Mouse (Mus musculus): Measurements from ENCODE around the gene Lmna. TPM values are rescaled to one million over a fixed set of nuclear protein-coding genes. Genes with fewer than 3 reads are reported as not detected.
A peak's percentile ranks its signal among the peaks of the same experiment; 100 is the strongest.

Gene Lmna
- total RNA-seq, 4 experiments from 2014 or later, result 59.0 to 76.0 (median 67.8) TPM

DNA sequence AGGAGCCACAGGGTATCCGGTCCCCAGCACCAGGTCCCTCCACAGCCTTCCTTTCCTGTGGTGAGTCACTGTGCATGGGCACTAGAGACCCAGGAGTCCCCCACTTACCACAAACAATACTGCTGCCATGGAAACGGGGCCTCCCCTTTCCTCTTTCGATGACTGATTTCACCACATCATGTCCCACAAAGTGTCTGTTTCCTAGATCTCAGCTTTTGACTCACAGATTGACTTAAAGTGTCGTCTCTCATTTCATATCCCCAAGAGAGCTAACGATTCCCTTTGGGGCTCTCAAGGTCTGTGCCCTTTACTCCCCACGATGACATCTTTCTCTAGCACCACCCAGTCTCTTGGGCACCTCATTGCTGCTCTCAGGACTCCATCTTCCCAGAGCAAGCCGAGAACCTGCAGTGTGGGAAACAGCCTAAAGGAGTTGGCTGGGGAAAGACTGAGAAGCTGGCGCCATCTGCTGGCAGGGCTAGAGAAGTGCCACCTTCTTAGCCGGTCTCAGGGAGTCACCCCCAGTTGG is 12.1 kb upstream of the Lmna start:
- no peak for DNase-seq (ENCODE audit: low spot score in 2 of 2)

DNA sequence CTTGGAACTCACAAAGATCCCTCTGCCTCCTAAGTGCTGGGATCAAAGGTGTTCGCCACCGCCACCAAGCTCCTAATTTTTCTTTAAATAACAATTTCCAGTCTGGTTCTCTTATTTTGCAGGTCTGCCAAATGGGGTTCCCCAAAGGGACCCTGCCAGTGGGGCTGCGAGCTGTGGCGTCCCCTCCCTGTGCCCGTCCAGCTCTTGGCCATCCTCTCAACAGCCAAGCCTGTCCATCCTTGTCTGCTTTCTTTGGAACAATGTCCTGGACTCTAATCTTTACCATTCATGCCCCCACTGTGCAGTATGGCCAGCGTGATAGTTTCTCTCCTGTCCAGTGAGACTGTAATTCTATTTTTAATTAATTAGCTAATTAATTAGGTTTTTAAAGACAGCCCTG is 11.4 kb upstream of the Lmna start:
- DNase-seq (ENCODE audit: low spot score in 2 of 2), result no peak

DNA sequence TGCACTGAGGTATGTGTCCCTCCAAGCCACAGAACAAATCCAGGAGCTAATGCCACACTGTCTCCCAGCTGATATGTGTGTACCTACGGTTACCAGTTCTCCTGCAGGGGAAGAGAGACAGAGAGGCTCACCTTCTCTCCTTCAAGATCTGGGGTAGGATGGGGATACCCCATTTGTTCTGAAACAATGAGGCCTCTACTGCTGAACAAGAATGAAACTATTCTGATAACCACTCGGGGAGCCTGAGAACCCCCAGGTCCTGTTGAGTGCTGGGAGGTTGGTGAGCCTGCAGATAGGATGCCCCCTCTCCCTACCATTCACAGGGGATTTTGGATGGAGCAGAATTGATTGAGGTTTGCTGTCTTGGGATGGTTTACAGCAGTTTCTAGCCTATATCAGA is 10.3 kb upstream of the Lmna start:
- no peak for DNase-seq (ENCODE audit: low spot score in 2 of 2)

DNA sequence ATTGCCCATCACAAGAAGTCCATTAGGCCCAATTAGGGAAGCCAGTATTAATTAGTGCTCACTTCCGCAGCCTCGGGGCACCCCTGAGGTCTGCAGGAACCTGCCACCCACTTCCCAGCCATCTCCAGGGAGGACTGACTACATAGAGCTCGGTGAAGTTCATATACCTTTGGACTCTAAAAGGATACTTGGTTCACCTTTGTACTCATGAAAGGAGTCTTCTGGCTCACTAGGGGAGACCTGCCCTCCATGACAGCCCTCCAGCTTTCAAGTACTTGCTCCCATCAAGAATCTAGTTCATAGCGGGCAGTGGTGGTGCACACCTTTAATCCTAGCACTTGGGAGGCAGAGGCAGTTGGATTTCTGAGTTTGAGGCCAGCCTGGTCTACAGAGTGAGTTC is 8.7 kb upstream of the Lmna start:
- DNase-seq (ENCODE audit: low spot score in 2 of 2), result no peak

DNA sequence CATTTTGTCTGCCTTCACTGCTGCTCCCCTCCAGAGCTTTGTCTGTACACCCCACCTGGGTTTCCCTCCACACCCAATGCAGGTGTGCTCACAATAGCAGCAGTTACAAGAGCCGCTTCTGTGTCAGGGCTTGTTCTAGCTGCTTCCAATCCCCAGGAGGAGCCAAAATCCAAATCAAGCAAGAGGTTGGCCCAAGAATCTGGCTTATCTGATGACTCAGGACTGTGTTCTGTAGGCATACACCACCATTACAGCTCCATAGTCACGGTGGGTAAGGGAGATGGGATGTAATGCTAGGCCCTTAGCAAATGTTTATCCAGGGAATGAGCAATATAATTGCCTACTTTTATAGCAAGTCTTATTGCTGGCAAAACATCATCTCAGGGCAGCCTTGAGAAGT is 6.7 kb upstream of the Lmna start:
- DNase-seq (ENCODE audit: low spot score in 2 of 2), result no peak

DNA sequence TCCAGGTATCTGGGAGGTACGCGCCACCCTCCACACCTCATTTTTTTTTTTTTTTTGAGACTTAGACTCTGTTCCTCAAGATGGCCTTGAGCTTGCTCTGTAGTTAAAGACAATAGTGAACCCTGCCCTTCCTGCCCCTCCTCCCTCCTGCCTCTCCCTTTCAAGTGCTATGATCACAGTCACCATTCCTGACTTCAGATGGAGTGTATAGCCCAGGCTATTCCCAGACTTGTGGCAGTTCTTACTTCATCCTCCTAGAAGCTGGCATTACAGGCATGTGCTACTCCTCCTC is 5.3 kb upstream of the Lmna start:
- DNase-seq (ENCODE audit: low spot score in 2 of 2), result no peak

DNA sequence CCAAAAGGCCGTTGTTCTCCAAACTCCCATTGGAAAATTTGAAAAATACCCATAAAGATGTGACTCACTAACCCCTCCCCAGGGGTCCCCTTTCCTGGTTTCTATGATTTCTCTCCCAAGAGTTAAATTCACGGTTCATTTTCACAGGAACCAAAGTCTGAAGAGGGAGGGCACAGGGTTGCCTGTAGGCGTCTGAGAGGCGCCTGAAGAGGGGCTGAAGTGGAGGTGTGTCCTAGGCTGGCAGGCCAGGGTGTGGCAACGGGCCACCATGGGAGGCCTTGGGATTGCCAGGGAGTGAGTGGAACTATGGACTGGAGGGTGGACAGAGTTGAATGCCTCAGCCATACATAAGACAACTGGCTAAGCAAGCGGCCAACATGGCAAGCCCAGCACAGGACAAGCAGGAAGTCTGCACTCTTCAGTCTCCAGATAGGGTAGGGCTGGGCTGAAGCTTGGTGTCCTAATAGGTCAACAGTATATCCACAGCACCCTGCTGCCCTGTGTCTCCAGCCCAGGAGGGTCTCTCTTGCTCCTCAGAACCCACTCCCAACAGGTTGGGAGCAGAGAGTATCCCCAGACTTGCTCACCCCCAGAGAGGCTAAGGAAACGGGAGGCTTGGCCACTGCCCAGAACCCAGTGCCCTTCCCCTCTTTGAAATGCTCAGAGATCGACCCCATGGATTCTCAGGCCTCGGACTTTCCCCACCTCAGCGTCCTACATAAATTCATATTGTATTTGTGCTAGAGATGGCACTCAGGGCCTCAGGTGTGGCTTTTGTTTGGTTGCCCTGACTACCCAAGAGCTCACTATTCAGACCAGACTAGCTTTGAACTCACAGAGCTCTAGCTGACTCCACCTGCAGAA is 4.7 kb upstream of the Lmna start:
- DNase-seq (ENCODE audit: low spot score in 2 of 2), result no peak

DNA sequence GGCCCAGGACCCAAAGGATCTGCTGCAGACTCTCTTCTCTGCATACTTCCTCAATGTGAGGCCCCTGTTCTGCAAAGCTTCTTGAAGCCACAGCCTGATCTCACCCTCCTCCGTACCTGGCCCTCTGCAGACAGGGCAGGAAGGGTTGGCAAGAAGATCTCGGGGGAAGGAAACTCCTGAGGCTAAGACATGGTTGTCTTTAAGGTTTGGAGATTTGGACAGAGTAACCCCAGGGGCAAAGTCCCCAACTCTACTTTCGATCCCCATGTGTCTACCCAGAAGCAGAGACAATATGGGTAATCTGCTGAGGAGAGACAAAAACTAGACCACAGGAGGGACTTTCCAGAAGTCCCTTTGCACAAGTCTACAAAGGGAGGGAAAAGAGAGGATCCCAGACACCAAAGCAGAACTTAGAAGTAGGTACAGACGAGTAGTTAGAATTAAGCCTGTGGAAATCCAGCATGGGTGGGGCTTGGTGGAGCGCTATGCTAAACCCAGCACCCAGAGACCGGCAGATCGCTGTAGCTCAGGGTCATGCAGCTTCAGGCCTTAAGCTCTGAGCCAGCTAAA is 3.9 kb upstream of the Lmna start:
- no peak for DNase-seq (ENCODE audit: low spot score in 2 of 2)

DNA sequence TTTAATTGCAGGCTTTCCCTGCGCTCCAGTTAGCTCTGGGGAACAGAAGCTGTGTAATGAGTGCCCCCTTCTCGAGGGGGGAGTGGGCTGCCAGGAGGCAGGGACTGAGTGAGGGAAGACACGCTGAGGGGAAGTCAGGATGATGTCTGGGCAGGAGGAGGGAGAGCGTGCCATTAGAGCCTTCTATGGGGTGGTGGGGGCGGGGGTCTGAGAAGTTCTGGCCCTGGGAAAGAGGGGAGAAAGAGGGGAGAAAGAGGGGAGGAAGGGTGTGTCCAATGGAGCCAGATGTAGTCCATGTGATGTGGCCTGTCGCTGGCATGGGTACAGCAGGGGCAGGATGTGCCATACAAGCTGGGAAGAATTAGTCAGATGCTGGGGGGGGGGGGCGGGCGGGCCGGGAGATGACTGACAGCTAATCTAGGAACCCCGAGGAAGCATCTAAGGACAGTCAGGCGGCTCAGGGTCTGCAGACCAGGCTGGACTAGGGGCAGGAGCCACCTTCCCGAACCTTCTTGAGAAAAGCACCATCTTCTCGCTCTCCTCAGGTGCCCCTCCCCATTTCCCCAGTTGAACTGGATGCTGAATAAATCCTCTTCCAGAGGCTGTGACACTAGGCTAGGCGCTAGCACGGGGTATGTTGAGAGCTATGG is 3.3 kb upstream of the Lmna start:
- DNase-seq (ENCODE audit: low spot score in 2 of 2), result no peak

DNA sequence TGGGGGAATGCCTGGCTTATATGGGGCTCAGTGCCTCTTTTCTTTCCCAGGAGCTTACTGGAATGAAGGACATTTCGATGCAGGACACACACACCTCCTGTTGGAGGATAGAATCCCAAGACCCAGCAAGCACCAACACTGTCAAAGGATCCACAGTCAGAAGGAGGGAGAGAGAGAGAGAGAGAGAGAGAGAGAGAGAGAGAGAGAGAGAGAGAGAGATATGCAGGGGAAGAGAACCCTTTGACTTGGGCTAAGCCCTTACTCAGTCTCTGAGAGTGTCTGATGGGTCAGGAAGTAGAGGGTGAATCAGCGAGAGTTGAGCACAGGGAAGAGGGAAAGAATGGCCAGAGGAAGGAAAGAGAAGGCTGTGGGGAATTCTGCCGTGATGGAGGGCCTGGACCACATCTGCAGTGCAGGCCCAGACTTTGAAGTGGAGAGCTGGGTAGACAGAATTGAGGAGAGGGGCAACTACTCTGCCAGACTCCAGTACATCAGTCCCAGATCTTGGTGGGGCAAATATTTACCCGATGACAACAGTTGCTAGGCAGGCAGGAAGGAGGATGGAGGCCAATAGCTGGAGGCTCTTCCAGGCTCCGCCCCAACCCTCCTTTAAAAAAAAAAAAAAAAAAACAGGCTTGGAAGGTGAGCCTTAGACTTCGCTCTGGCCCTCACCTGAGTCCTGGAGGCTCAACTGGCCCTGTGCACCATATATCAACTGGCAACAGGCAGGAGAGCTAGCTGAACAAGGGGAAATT is 2.6 kb upstream of the Lmna start:
- no peak for DNase-seq (ENCODE audit: low spot score in 2 of 2)

DNA sequence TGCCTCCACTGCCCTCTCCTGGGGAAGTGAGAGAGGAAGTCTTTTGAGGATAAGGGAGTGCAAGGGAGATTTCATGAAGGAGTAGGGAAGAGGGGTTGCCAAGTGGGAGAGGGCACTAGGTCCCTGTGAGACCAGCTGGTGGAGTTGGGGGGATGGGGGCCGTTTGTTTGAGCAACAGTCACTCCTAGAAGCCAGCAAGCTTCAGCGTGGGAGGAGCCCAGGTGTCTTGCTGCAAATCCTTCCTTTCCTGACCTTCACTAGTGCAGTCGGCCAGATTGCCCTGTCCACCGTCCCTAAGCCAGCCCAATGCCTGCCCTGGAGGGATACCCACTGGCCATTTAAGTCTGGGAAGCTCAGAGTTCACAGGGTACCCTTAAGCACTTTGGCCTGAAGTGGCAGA is 1.8 kb upstream of the Lmna start:
- no peak for DNase-seq (ENCODE audit: low spot score in 2 of 2)

DNA sequence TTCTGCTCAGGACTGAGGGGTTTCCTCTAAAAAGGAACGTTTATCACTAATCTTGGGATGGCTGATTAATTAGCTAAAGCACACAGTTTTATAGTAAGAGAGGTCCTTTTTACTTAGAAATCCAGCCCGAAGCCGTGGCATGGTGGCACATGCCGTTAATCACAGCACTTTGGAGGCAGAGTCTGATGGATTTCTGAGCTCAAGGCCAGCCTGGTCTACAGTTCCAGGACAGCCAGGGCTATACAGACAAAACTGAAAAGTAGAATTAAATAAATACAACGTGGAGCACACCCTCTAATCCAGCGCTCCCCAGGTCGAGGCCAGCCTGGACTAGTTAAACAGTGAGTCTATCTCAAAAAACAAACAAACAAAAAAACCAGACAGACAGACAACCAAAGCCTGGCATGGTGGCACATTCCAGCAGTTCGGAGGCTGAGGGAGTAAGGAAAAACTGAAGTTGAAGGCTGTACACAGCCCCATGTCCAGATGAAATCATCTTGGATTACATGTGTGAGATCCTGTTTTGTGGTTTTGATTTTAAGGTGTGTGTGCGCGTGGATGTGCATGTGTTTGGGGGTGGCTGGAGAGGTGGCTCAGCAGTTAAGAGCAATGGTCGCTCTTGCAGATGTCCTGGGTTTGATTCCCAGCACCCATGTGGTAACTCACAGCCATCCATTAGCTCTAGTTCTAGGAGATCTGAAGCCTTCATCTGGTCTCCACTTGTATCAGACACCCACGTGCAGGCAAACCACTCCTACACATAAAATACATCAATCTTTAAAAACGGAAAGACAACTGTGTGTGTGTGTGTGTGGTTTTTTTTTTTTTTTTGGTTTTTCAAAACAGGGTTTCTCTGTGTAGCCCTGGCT is 899 bp upstream of the Lmna start:
- no peak for DNase-seq (ENCODE audit: low spot score in 2 of 2)

DNA sequence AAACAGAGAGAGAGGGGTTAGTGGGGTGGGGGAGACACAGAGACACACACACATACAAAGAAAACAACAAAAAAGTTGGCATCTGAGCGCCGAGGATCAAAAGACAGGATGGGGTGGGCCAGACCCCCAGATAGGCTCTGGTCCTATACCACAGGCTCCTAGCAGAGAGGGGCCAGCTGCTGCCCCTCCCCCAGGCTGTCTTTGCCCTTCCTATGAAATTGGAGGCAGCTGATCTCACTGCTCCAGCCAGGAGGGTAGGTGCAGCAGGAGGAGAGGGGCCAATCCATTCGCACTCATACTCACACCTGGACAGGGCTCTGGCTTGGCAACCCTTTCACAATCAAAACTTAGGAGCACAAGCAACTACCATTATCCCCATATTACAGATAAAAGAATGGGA is 506 bp downstream of the Lmna start:
- DNase-seq (ENCODE audit: low spot score in 2 of 2), result no peak

DNA sequence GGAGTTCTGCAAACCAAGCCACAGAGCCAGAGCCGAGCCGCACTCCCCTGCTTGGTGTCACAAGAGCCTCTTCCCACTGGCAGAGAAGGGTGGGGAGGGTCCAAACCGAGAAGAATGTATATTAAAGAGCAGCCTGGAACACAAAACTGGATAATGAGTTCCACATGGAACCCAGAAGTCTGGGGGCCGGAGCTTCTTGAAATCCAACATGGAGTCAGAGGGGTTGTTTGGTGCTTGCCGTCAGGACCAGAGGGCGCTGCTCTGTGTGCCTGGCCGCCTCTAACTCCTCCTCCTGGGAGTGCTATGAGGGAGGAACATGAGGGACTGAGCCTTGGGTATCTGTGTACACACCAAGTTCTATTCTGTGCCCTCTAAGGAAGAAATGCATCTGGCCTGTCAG is 4.0 kb downstream of the Lmna start:
- no peak for DNase-seq (ENCODE audit: low spot score in 2 of 2)

DNA sequence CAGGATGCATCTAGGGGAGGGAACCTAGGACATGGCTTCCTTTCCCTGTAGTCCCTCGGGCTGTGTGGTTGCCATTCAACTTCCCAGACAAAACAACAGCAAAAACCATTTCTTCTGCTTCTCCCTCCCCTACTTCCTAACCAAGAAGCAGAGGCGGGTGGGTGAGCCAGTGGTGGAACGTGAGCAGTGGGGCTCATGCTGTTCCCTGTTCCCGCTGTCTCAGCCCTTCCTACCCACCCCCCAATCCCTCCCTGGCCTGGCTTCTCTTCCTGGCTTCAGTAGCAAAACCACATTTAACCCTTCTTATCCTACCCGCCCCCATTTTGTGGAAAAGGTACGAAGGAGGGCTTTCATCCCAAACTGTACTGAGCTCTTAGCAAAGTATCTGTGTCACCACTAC is 4.7 kb downstream of the Lmna start:
- no peak for DNase-seq (ENCODE audit: low spot score in 2 of 2)

DNA sequence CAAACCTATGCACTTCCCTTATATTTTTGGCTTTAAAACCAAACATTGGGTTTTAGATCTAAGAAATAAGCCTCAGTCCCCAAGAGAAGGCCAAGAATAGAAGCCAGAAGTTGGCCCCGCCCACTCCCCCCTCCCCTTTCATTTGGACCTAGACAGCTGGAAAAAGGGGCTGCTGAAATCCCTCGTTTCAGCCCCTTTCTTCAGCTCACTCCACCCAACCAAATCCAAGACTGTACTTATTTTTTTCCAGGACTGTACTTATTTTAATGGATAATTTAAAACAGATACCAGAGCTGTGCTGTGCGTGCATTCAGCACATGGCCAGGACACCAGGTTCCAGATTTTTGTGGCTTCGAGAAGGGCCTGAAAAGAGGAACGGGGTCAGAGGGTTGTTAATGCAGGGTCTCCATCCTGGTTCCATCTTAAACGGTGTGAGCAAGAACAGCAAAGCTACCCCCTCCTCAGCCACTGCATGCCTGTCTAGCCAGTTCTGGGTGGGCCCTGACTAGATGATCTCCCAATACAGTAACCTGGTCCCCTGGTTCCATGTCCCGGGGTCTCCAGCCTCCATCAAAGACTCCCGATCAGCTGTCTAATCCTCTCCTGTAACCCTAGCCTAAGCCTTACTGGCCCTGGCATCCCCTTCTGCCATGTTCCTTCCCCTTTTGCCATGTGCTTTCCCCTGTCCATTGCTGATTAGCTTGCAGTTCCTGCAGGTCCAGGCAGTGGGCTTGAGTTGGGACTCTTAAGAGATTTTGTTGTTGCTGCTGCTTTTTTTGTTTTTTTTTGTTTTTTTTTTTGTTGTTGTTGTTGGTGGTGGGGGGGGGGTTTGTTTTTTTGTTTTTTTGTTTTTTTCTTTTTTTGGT is 5.6 kb downstream of the Lmna start:
- DNase-seq (ENCODE audit: low spot score in 2 of 2), result no peak

DNA sequence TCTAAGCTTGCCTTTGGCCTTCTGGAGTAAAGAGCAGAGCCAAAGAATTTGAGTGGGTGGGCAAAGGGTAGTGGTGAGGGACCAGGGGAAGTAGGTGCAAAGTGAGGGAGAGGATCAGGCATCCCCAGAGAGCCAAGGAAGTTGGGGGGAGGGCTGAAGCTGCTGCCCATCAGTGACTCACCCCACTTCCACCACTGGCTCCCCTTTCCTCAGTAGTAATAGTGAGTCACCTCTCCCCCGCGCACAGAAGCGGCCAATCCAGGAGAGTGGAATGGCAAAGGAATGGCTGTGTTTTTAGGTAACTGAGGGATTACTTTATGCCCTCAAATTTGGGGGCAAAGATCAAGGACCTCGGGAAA is 6.3 kb downstream of the Lmna start:
- DNase-seq (ENCODE audit: low spot score in 2 of 2), result no peak

DNA sequence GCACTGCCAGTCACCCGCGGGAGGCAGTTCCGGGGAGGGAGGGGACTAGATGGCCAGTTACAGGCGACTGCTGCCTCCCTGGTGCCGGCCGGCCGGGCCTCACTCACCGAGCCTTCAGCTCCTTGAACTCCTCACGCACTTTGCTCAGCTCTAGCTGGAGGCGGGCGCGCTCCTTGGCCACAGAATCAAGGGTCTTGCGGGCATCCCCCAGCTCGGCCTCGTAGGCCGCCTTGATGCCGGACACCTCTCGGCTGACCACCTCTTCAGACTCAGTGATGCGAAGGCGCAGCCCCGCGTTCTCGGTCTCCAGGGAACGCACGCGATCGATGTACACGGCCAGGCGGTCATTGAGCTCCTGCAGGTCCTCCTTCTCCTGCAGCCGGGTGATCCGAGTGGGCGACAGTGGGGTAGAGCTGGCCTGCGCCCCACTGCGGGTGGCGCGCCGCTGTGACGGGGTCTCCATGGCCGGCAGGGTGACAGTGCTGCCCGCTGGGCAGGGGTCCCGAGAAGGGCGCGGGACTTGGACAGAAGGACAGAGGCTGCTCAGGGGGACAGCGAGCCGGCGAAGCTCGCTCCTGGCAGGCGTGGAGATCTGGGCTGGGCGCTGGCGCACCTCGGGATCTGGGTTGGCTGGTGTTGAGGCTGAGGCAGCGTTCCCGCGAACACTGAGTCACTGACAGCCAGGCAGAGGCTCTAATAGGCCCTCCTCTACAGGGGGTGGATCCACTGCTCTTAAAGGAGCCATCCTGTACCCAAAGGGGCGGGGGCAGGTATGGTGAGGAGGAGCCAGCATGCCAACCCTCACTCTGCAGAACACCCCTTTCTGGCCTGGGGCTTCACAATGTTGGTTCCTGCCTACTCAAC is 6.9 kb downstream of the Lmna start:
- DNase-seq (ENCODE audit: low spot score in 2 of 2), result peak; percentile 92 to 94

DNA sequence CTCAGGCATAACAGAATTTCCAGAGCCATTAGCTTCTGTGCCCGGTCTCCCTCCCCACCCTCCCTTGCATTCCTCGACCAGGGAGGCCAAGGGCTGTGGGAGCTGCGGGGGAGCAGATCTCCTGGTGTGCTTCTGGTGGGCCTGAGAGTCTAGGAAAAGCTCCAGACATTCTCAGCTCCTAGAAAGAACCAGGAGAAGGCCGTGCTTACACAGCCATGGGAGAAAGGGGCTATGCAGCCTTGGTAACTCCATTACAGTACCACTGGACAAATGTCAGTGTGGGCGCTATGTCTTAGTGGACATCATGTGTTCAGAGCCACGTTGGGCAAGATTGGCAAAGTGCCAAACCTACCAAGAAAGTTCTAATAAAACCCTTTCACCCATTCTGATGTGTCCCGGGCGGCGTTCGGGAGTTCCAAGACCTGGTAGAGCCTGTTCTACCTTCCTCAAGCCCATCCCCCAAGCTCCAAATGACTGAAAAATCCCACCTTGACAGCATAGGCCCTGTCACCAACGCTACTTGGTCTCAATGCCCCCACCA is 7.7 kb downstream of the Lmna start:
- no peak for DNase-seq (ENCODE audit: low spot score in 2 of 2)

Data from gastrocnemius, adult 8-10 months (tissue).